Comparison of ENCODE assay signal across 7 mouse cellular contexts in genomic region chr12:87198792-87199191, GRCm38 (mm10). TPM values are rescaled to one million over a fixed set of nuclear protein-coding genes. Genes with fewer than 3 reads are reported as not detected.
DNase-seq lines count a peak whose midpoint lies in the region; ATAC-seq and TF ChIP-seq lines count a peak whose summit lies in the region.

No protein-coding gene starts in this region.

- TF ChIP-seq POLR2A in embryonic fibroblast, embryonic 13.5 days (IDR thresholded peaks at IDR 0.05; ENCODE audit: low read depth, low read length): no peak

- no peaks in the 10 kb centered on the region for H3K27me3 ChIP-seq in lung, embryonic 14.5 days (ENCODE audit: insufficient read depth, low read length)
- H3K27me3 ChIP-seq in intestine, embryonic 16.5 days (replicated peaks; ENCODE audit: control insufficient read depth, insufficient read depth, low read length): no peaks in the 10 kb centered on the region
- no peaks in the 10 kb centered on the region for H3K27me3 ChIP-seq in neural tube, embryonic 13.5 days

- H3K9me3 ChIP-seq in lung, embryonic 14.5 days (ENCODE audit: low read depth, low read length): no peaks in the 10 kb centered on the region
- no peaks in the 10 kb centered on the region for H3K9me3 ChIP-seq in intestine, embryonic 16.5 days (ENCODE audit: control insufficient read depth, low read length)
- no peaks in the 10 kb centered on the region for H3K9me3 ChIP-seq in neural tube, embryonic 13.5 days

- WGBS in lung, embryonic 14.5 days: 56% methylated on average over 6 of the region's 6 CpGs
- 54% methylated on average over 6 of the region's 6 CpGs for WGBS in intestine, embryonic 16.5 days
- WGBS in neural tube, embryonic 13.5 days: 44% methylated on average over 6 of the region's 6 CpGs

- H3K9ac ChIP-seq in lung, embryonic 14.5 days: peak overlapping the region; percentile 87; the same call in 1 of the 2 replicates
- H3K9ac ChIP-seq in intestine, embryonic 16.5 days (ENCODE audit: low read depth, low read length): peak overlapping the region; percentile 90
- H3K9ac ChIP-seq in neural tube, embryonic 13.5 days: peak overlapping the region; percentile 92

- no peaks in the 10 kb centered on the region for H3K4me1 ChIP-seq in lung, embryonic 14.5 days (ENCODE audit: insufficient read depth)
- peaks cover 5% of the 10 kb centered on the region for H3K4me1 ChIP-seq in embryonic fibroblast, embryonic 13.5 days (ENCODE audit: control insufficient read depth, insufficient read depth, low read length)
- H3K4me1 ChIP-seq in intestine, embryonic 16.5 days (ENCODE audit: control insufficient read depth, insufficient read depth, low read length): peaks cover 4% of the 10 kb centered on the region
- peaks cover 28% of the 10 kb centered on the region for H3K4me1 ChIP-seq in neural tube, embryonic 13.5 days (replicated peaks)

- TF ChIP-seq CTCF in lung, embryonic 14.5 days (IDR thresholded peaks at IDR 0.05; ENCODE audit: low read depth): no peak
- no peak for TF ChIP-seq CTCF in embryonic fibroblast, embryonic 13.5 days (IDR thresholded peaks at IDR 0.05; ENCODE audit: borderline replicate concordance, insufficient read depth, low read length)

- no peak for ATAC-seq in lung, embryonic 14.5 days (ENCODE audit: insufficient read depth)
- no peak for ATAC-seq in intestine, embryonic 16.5 days
- no peak for ATAC-seq in neural tube, embryonic 13.5 days (ENCODE audit: low read depth)

- no peak for DNase-seq in lung, embryonic 14.5 days
- no peak for DNase-seq in lung, postnatal 14 days
- no peak for DNase-seq in urinary bladder, postnatal 10 days (ENCODE audit: low spot score)
- DNase-seq in thymus, postnatal 25 days: no peak

- no peaks in the 10 kb centered on the region for H3K36me3 ChIP-seq in lung, embryonic 14.5 days (ENCODE audit: insufficient read depth)
- no peaks in the 10 kb centered on the region for H3K36me3 ChIP-seq in intestine, embryonic 16.5 days (ENCODE audit: control insufficient read depth, insufficient read depth, low read length)
- no peaks in the 10 kb centered on the region for H3K36me3 ChIP-seq in neural tube, embryonic 13.5 days

- no peak overlapping the region for H3K27ac ChIP-seq in lung, embryonic 14.5 days (ENCODE audit: low read depth)
- no peak overlapping the region for H3K27ac ChIP-seq in embryonic fibroblast, embryonic 13.5 days (ENCODE audit: insufficient read depth, low read length)
- no peak overlapping the region for H3K27ac ChIP-seq in intestine, embryonic 16.5 days (ENCODE audit: low read length)
- no peak overlapping the region for H3K27ac ChIP-seq in neural tube, embryonic 13.5 days (replicated peaks)

- peak overlapping the region; percentile 87 for H3K4me2 ChIP-seq in lung, embryonic 14.5 days
- H3K4me2 ChIP-seq in intestine, embryonic 16.5 days (ENCODE audit: low read depth, low read length): peak overlapping the region; percentile 90
- peak overlapping the region; percentile 79 for H3K4me2 ChIP-seq in neural tube, embryonic 13.5 days

- H3K4me3 ChIP-seq in lung, embryonic 14.5 days (ENCODE audit: low read depth, low read length): peak overlapping the region; percentile 85
- peak overlapping the region; percentile 86 for H3K4me3 ChIP-seq in embryonic fibroblast, embryonic 13.5 days (ENCODE audit: insufficient read depth, low read length)
- H3K4me3 ChIP-seq in intestine, embryonic 16.5 days (ENCODE audit: low read length): peak overlapping the region; percentile 91
- peak overlapping the region; percentile 87 for H3K4me3 ChIP-seq in neural tube, embryonic 13.5 days

RNA-seq across cellular contexts. Expression of gene Samd15, which starts 0.7 kb away (rescaled TPM):
- polyA plus RNA-seq in lung, embryonic 14.5 days (2014; fragmentation: Nextera tagmentation; extraction: Ambion mirVana): 1.1 and 1.8 TPM in 2 replicates
- 1.2 and 1.5 TPM in 2 replicates for polyA plus RNA-seq in embryonic fibroblast, embryonic 13.5 days (2011; ENCODE audit: insufficient read length, low read depth, missing spikeins)
- polyA plus RNA-seq in intestine, embryonic 16.5 days (2015; fragmentation: Nextera tagmentation; extraction: Ambion mirVana): 0.69 and 1.3 TPM in 2 replicates
- polyA plus RNA-seq in neural tube, embryonic 13.5 days (2015; fragmentation: Nextera tagmentation; extraction: Ambion mirVana): 1.7 and 2.1 TPM in 2 replicates

RNA-seq across cellular contexts. Expression of gene Tmed8, which starts 1.5 kb away (rescaled TPM):
- polyA plus RNA-seq in lung, embryonic 14.5 days (2014; fragmentation: Nextera tagmentation; extraction: Ambion mirVana): 3.5 and 4.0 TPM in 2 replicates
- polyA plus RNA-seq in embryonic fibroblast, embryonic 13.5 days (2011; ENCODE audit: insufficient read length, low read depth, missing spikeins): 12.0 and 12.6 TPM in 2 replicates
- 0.95 and 1.4 TPM in 2 replicates for polyA plus RNA-seq in intestine, embryonic 16.5 days (2015; fragmentation: Nextera tagmentation; extraction: Ambion mirVana)
- 3.8 and 3.9 TPM in 2 replicates for polyA plus RNA-seq in neural tube, embryonic 13.5 days (2015; fragmentation: Nextera tagmentation; extraction: Ambion mirVana)

RNA-seq across cellular contexts. Expression of gene Noxred1, which starts 39.7 kb away (rescaled TPM):
- polyA plus RNA-seq in lung, embryonic 14.5 days (2014; fragmentation: Nextera tagmentation; extraction: Ambion mirVana): 0.58 and 0.72 TPM in 2 replicates
- polyA plus RNA-seq in embryonic fibroblast, embryonic 13.5 days (2011; ENCODE audit: insufficient read length, low read depth, missing spikeins): not detected in 2 replicates
- 0.45 and 0.49 TPM in 2 replicates for polyA plus RNA-seq in intestine, embryonic 16.5 days (2015; fragmentation: Nextera tagmentation; extraction: Ambion mirVana)
- polyA plus RNA-seq in neural tube, embryonic 13.5 days (2015; fragmentation: Nextera tagmentation; extraction: Ambion mirVana): 1.6 and 1.7 TPM in 2 replicates

RNA-seq across cellular contexts. Expression of gene Pomt2, which starts 51.0 kb away (rescaled TPM):
- 18.0 and 21.6 TPM in 2 replicates for polyA plus RNA-seq in lung, embryonic 14.5 days (2014; fragmentation: Nextera tagmentation; extraction: Ambion mirVana)
- polyA plus RNA-seq in embryonic fibroblast, embryonic 13.5 days (2011; ENCODE audit: insufficient read length, low read depth, missing spikeins): 23.3 and 26.9 TPM in 2 replicates
- 11.7 TPM in 2 replicates for polyA plus RNA-seq in intestine, embryonic 16.5 days (2015; fragmentation: Nextera tagmentation; extraction: Ambion mirVana)
- 11.4 and 12.4 TPM in 2 replicates for polyA plus RNA-seq in neural tube, embryonic 13.5 days (2015; fragmentation: Nextera tagmentation; extraction: Ambion mirVana)

RNA-seq across cellular contexts. Expression of gene Gstz1, which starts 51.8 kb away (rescaled TPM):
- polyA plus RNA-seq in lung, embryonic 14.5 days (2014; fragmentation: Nextera tagmentation; extraction: Ambion mirVana): 39.3 and 40.9 TPM in 2 replicates
- polyA plus RNA-seq in embryonic fibroblast, embryonic 13.5 days (2011; ENCODE audit: insufficient read length, low read depth, missing spikeins): 41.1 and 46.9 TPM in 2 replicates
- polyA plus RNA-seq in intestine, embryonic 16.5 days (2015; fragmentation: Nextera tagmentation; extraction: Ambion mirVana): 60.4 and 61.2 TPM in 2 replicates
- 23.6 and 28.0 TPM in 2 replicates for polyA plus RNA-seq in neural tube, embryonic 13.5 days (2015; fragmentation: Nextera tagmentation; extraction: Ambion mirVana)
